Mouse (Mus musculus) limb, embryonic 11.5 days (tissue): ENCODE results near the gene Spg7. TPM values are rescaled to one million over a fixed set of nuclear protein-coding genes. Genes with fewer than 3 reads are reported as not detected.

Experiments used
- ATAC-seq: fragments of 200-750 bp; cut with Nextera tagmentation; 2 replicates; pipeline ENCODE4 v1.8.0; 2017; ENCODE audit warnings: low read depth; ENCODE audit not compliant: insufficient number of reproducible peaks, low FRiP score, low TSS enrichment
- DNase-seq: peaks from one replicate; pipeline ENCODE4 v3.0.0-alpha.2; 2015; ENCODE audit warnings: low spot score
- H3K27ac ChIP-seq: fragments of 300-500 bp; sonication (generic); replicated peaks from 2 replicates; pipeline ENCODE4 v1.5.1; 2014; ENCODE audit warnings: low read depth, mild to moderate bottlenecking, low read length
- H3K27me3 ChIP-seq: fragments of 300-500 bp; sonication (generic); 2 replicates; pipeline ENCODE4 v1.6.1; 2014; ENCODE audit warnings: mild to moderate bottlenecking, low read length, mixed read lengths; ENCODE audit not compliant: control insufficient read depth, insufficient read depth
- H3K36me3 ChIP-seq: fragments of 300-500 bp; sonication (generic); 2 replicates; pipeline ENCODE4 v1.6.1; 2014; ENCODE audit warnings: mild to moderate bottlenecking, low read length, moderate library complexity, mixed read lengths; ENCODE audit not compliant: control insufficient read depth, insufficient read depth
- H3K4me1 ChIP-seq: fragments of 300-500 bp; sonication (generic); 2 replicates; pipeline ENCODE4 v1.6.1; 2014; ENCODE audit warnings: low read length, mixed read lengths; ENCODE audit not compliant: control insufficient read depth, insufficient read depth
- H3K4me2 ChIP-seq: fragments of 300-500 bp; sonication (generic); 2 replicates; pipeline ENCODE4 v1.6.1; 2014; ENCODE audit warnings: low read depth, mild to moderate bottlenecking, moderate library complexity; ENCODE audit not compliant: severe bottlenecking
- H3K4me3 ChIP-seq: fragments of 300-500 bp; sonication (generic); 2 replicates; pipeline ENCODE4 v1.5.1; 2014; ENCODE audit warnings: low read depth, low read length
- H3K9ac ChIP-seq: fragments of 300-500 bp; sonication (generic); 2 replicates; pipeline ENCODE4 v1.6.1; 2014; ENCODE audit warnings: mild to moderate bottlenecking, low read length
- H3K9me3 ChIP-seq: fragments of 300-500 bp; sonication (generic); 2 replicates; pipeline ENCODE4 v1.6.1; 2016; ENCODE audit warnings: low read length; ENCODE audit not compliant: control insufficient read depth
- WGBS: fragments of 180-500 bp; shearing (Covaris S2); extraction: QIAGEN DNeasy Blood & Tissue Kit; methylation state at CpG from one replicate; pipeline ENCODE4 v1.1.7; 2014; 5-methylcytosine and 5-hydroxymethylcytosine counted together
- microRNA-seq: library from miRNA; unstranded; fragments of <30 nt; microRNA quantifications from one replicate; pipeline ENCODE4, GENCODE M21; 2016
- polyA plus RNA-seq: library from polyadenylated mRNA; unstranded; fragments of >200 nt; fragmentation: Nextera tagmentation; extraction: Ambion mirVana; gene quantifications from 2 replicates; pipeline ENCODE4 v1.2.1, GENCODE M21; 2014

The Spg7 gene
- polyA plus RNA-seq, 1 experiment from 2014 or later, result 45.0 TPM

DNA sequence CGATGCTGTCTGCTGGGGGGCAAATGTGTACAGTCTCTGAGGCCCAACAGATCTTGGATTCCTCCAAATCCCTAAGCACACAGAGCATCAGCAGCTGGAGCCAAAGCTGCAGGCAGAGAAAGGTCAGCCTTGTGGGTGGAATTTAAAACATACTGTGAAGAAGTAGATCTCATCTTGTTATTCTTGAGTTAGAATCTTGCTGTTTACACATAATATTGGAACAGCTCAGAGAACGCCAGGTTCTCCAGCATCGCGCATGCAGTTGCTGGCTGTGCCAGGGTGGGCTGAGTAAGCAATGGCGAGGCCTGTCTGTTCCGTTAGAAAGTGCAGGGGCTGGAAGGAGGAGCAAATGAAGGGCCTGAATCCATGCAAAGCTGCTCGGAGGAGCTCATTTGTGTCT is 83.6 kb downstream of the Spg7 start:
- no peaks in the 10 kb centered on the region for H3K36me3 ChIP-seq
- no peak overlapping the region for H3K4me2 ChIP-seq
- DNase-seq (no peak), ATAC-seq (no peak)
- no peaks in the 10 kb centered on the region for H3K9me3 ChIP-seq
- no peak overlapping the region for H3K9ac ChIP-seq
- no peaks in the 10 kb centered on the region for H3K4me1 ChIP-seq
- H3K4me3 ChIP-seq, result no peak overlapping the region
- H3K27ac ChIP-seq, result no peak overlapping the region
- H3K27me3 ChIP-seq, result no peaks in the 10 kb centered on the region
- WGBS, result 85% methylated on average over 7 of the region's 7 CpGs

Small RNA genes lying within 50 kb of the gene (microRNA-seq; reads per million reads assigned to microRNA genes)
- gene Mir7079, result not detected
- gene Mir7080, result not detected

Other genes with a start within 250 kb of the Spg7 start
- gene Cdh15, start 215.0 kb upstream of the Spg7 start, polyA plus RNA-seq, result 6.8 and 7.6 TPM in 2 replicates
- 84.6 and 98.3 TPM in 2 replicates for gene Ankrd11, start 20.7 kb upstream of the Spg7 start, polyA plus RNA-seq
- gene Rpl13, start 39.4 kb downstream of the Spg7 start, polyA plus RNA-seq, result 1,566 and 1,655 TPM in 2 replicates
- 0.57 and 0.82 TPM in 2 replicates for gene Cpne7, start 54.4 kb downstream of the Spg7 start, polyA plus RNA-seq
- 6.8 and 8.5 TPM in 2 replicates for gene Sult5a1, start 95.4 kb downstream of the Spg7 start, polyA plus RNA-seq
- 2.9 and 3.1 TPM in 2 replicates for gene Dpep1, start 123.3 kb downstream of the Spg7 start, polyA plus RNA-seq
- gene Chmp1a, start 149.8 kb downstream of the Spg7 start, polyA plus RNA-seq, result 94.4 and 95.1 TPM in 2 replicates
- gene Spata33, start 149.9 kb downstream of the Spg7 start, polyA plus RNA-seq, result 3.3 and 3.4 TPM in 2 replicates
- gene Cdk10, start 161.9 kb downstream of the Spg7 start, polyA plus RNA-seq, result 34.2 and 36.5 TPM in 2 replicates
- 0.87 and 1.2 TPM in 2 replicates for gene Spata2l, start 173.3 kb downstream of the Spg7 start, polyA plus RNA-seq
- gene Zfp276, start 191.3 kb downstream of the Spg7 start, polyA plus RNA-seq, result 18.8 and 22.2 TPM in 2 replicates
- gene Vps9d1, start 191.4 kb downstream of the Spg7 start, polyA plus RNA-seq, result 24.0 and 25.6 TPM in 2 replicates